Mouse (Mus musculus) heart, adult 2 months (tissue): ENCODE measurements at regions not wholly inside any gene's neighbourhood (a gene's known extent, or its start where the extent isn't known, plus 50 kb on each side); places are given as distances from the start of the nearest gene placed in this dataset.

Experiments used
- CTCF ChIP-seq: fragments of 200-600 bp; IDR thresholded peaks from 2 replicates; pipeline ENCODE4 v1.8.1; 2022; ENCODE audit warnings: antibody characterized with exemption, mild to moderate bottlenecking, moderate library complexity
- EP300 ChIP-seq: fragments of 200-500 bp; IDR thresholded peaks from 2 replicates; pipeline ENCODE4 v1.6.1; 2011; ENCODE audit warnings: low read depth, low read length, control low read depth; ENCODE audit not compliant: insufficient read depth
- POLR2A ChIP-seq: fragments of 200-500 bp; IDR thresholded peaks from 2 replicates; pipeline ENCODE4 v1.6.1; 2011; ENCODE audit warnings: mild to moderate bottlenecking, low read depth, low read length, control low read depth; ENCODE audit not compliant: insufficient read depth

GRCm38 (mm10) chr1:105148792-105149191 is 207.7 kb downstream of the Rnf152 start:
- no peak for TF ChIP-seq POLR2A
- TF ChIP-seq CTCF, result no peak
- no peak for TF ChIP-seq EP300
